Mouse (Mus musculus) CH12.LX (cell line): ENCODE data around the gene Defb36. TPM values are rescaled to one million over a fixed set of nuclear protein-coding genes. Genes with fewer than 3 reads are reported as not detected.

Experiments used
- DNase-seq: peaks from one replicate; pipeline ENCODE4 v3.0.0-alpha.2; 2013; ENCODE audit errors: extremely low read depth
- H3K27ac ChIP-seq: 2 replicates; pipeline ENCODE4 v1.5.1; 2012; ENCODE audit warnings: low read depth, mild to moderate bottlenecking, control low read depth, moderate library complexity; ENCODE audit not compliant: insufficient read depth
- H3K27me3 ChIP-seq: replicated peaks from 2 replicates; pipeline ENCODE3; 2012; ENCODE audit warnings: inconsistent platforms
- H3K36me3 ChIP-seq, 2 experiments: replicated peaks in 1 of 2; 2 replicates each; pipeline versions ENCODE3 to v1.6.1; 2012; ENCODE audit warnings: inconsistent platforms in 1 of 2, low read length in 1 of 2, mild to moderate bottlenecking in 1 of 2, mixed read lengths in 1 of 2, moderate library complexity in 1 of 2; ENCODE audit not compliant: control insufficient read depth in 1 of 2, insufficient read depth in 1 of 2
- H3K4me1 ChIP-seq, 2 experiments: 2 replicates each; pipeline ENCODE4 v1.6.1; 2012; ENCODE audit warnings: inconsistent platforms in 1 of 2, moderate library complexity in 1 of 2; ENCODE audit not compliant: insufficient read depth in 2 of 2, control insufficient read depth in 1 of 2
- H3K4me2 ChIP-seq: 2 replicates; pipeline ENCODE4 v1.6.1; 2012; ENCODE audit warnings: low read depth, mild to moderate bottlenecking, control low read depth; ENCODE audit not compliant: poor library complexity, insufficient read depth, severe bottlenecking
- H3K4me3 ChIP-seq, 3 experiments: fragments of 150-350 bp in 1 of 3; sonication (generic) in 1 of 3; replicated peaks in 1 of 3; 2 replicates each; pipeline versions ENCODE3 to v1.5.1; 2011 to 2012; ENCODE audit warnings: low read depth in 2 of 3, low read length in 2 of 3, mild to moderate bottlenecking in 2 of 3, moderate library complexity in 2 of 3, control low read depth in 1 of 3, improper control_type of control experiment in 1 of 3, inconsistent platforms in 1 of 3, mixed read lengths in 1 of 3; ENCODE audit not compliant: poor library complexity in 1 of 3
- H3K79me2 ChIP-seq: replicated peaks from 2 replicates; pipeline ENCODE4 v1.6.1; 2012; ENCODE audit warnings: mild to moderate bottlenecking, moderate library complexity; ENCODE audit not compliant: control insufficient read depth, poor library complexity, insufficient read depth, severe bottlenecking; ENCODE audit errors: extremely low read depth
- H3K9ac ChIP-seq: 2 replicates; pipeline ENCODE4 v1.6.1; 2012; ENCODE audit warnings: low read depth, mild to moderate bottlenecking, control low read depth, moderate library complexity; ENCODE audit not compliant: insufficient read depth
- H3K9me3 ChIP-seq: replicated peaks from 2 replicates; pipeline ENCODE3; 2012; ENCODE audit warnings: low read length, inconsistent platforms, mixed read lengths
- BHLHE40 ChIP-seq: IDR thresholded peaks from 2 replicates; pipeline ENCODE4 v1.6.1; 2011; ENCODE audit warnings: mild to moderate bottlenecking, low read depth, low read length, improper control_type of control experiment
- CHD1 ChIP-seq: IDR thresholded peaks from 2 replicates; pipeline ENCODE4 v1.6.1; 2012; ENCODE audit warnings: low read depth, low read length, improper control_type of control experiment, inconsistent platforms
- CHD2 ChIP-seq: IDR thresholded peaks from 2 replicates; pipeline ENCODE4 v1.6.1; 2011; ENCODE audit warnings: low read length, improper control_type of control experiment
- CTCF ChIP-seq, 2 experiments: IDR thresholded peaks in 1 of 2; conservative IDR thresholded peaks in 1 of 2; 2 replicates each; pipeline ENCODE4 v1.5.1; 2011 to 2012; ENCODE audit warnings: low read depth in 2 of 2, low read length in 2 of 2, improper control_type of control experiment in 1 of 2, inconsistent platforms in 1 of 2, mild to moderate bottlenecking in 1 of 2, moderate library complexity in 1 of 2
- ELF1 ChIP-seq: IDR thresholded peaks from 2 replicates; pipeline ENCODE4 v1.6.1; 2014; ENCODE audit warnings: low read depth, mild to moderate bottlenecking, inconsistent platforms, low read length, improper control_type of control experiment
- EP300 ChIP-seq: IDR thresholded peaks from 2 replicates; pipeline ENCODE4 v1.6.1; 2011; ENCODE audit warnings: low read length, improper control_type of control experiment
- HCFC1 ChIP-seq: IDR thresholded peaks from 2 replicates; pipeline ENCODE4 v1.6.1; 2012; ENCODE audit warnings: low read depth, mild to moderate bottlenecking, inconsistent platforms, low read length, improper control_type of control experiment
- JUN ChIP-seq: IDR thresholded peaks from 2 replicates; pipeline ENCODE4 v1.6.1; 2011; ENCODE audit warnings: low read depth, mild to moderate bottlenecking, low read length, improper control_type of control experiment, moderate library complexity; ENCODE audit not compliant: insufficient read depth
- MAZ ChIP-seq: IDR thresholded peaks from 2 replicates; pipeline ENCODE4 v1.6.1; 2012; ENCODE audit warnings: low read depth, mild to moderate bottlenecking, inconsistent platforms, low read length, improper control_type of control experiment, moderate library complexity
- MEF2A ChIP-seq: IDR thresholded peaks from 2 replicates; pipeline ENCODE4 v1.6.1; 2014; ENCODE audit warnings: low read depth, mild to moderate bottlenecking, inconsistent platforms, low read length, improper control_type of control experiment, borderline replicate concordance
- MYC ChIP-seq: IDR thresholded peaks from 2 replicates; pipeline ENCODE4 v1.6.1; 2011; ENCODE audit warnings: low read depth, mild to moderate bottlenecking, improper control_type of control experiment, low read length
- PAX5 ChIP-seq: IDR thresholded peaks from 2 replicates; pipeline ENCODE4 v1.6.1; 2012; ENCODE audit warnings: low read length, inconsistent platforms, mixed read lengths
- POLR2A ChIP-seq: IDR thresholded peaks from 2 replicates; pipeline ENCODE4 v1.6.1; 2011; ENCODE audit warnings: low read depth, mild to moderate bottlenecking, improper control_type of control experiment, low read length
- RCOR1 ChIP-seq: conservative IDR thresholded peaks from 2 replicates; pipeline ENCODE4 v1.6.1; 2012; ENCODE audit warnings: low read depth, mild to moderate bottlenecking, inconsistent platforms, low read length, improper control_type of control experiment
- SIN3A ChIP-seq: IDR thresholded peaks from 2 replicates; pipeline ENCODE4 v1.6.1; 2012; ENCODE audit warnings: low read length, improper control_type of control experiment, inconsistent platforms
- SMC3 ChIP-seq: IDR thresholded peaks from 2 replicates; pipeline ENCODE4 v1.6.1; 2011; ENCODE audit warnings: low read depth, low read length, improper control_type of control experiment
- TBP ChIP-seq: conservative IDR thresholded peaks from 2 replicates; pipeline ENCODE4 v1.6.1; 2011; ENCODE audit warnings: low read depth, low read length, improper control_type of control experiment
- TCF12 ChIP-seq: IDR thresholded peaks from 2 replicates; pipeline ENCODE4 v1.6.1; 2014; ENCODE audit warnings: low read depth, mild to moderate bottlenecking, inconsistent platforms, low read length, improper control_type of control experiment
- USF2 ChIP-seq: conservative IDR thresholded peaks from 2 replicates; pipeline ENCODE4 v1.6.1; 2011; ENCODE audit warnings: low read depth, low read length, improper control_type of control experiment
- ZNF384 ChIP-seq: IDR thresholded peaks from 2 replicates; pipeline ENCODE4 v1.6.1; 2012; ENCODE audit warnings: low read depth, low read length, improper control_type of control experiment, inconsistent platforms
- dilution Hi-C: fragments of 300-500 bp; cut with MboI; formaldehyde crosslinking; loops from 2 replicates; pipeline ENCODE4 v1.14.3; 2020; ENCODE audit warnings: low sequenced_read_pairs; ENCODE audit not compliant: extremely low pct_unique_long_range_greater_than_20kb, extremely low pct_ligation_motif_present
- in situ Hi-C: fragments of 300-500 bp; cut with MboI; formaldehyde crosslinking; loops from 3 replicates; pipeline ENCODE4 v1.14.3; 2019; ENCODE audit warnings: low sequenced_read_pairs, low pct_ligation_motif_present, low pct_unique_long_range_greater_than_20kb, mixed read lengths
- polyA plus RNA-seq: library from polyadenylated mRNA; unstranded; fragments of >175 nt; gene quantifications from 2 replicates; pipeline ENCODE4 v1.2.1, GENCODE M21; 2012; ENCODE audit warnings: low read depth; ENCODE audit not compliant: insufficient read length
- total RNA-seq, 2 experiments: library from RNA; depleted of rRNA; stranded (reverse); fragments of 300-350 nt in 1 of 2; fragments of >200 nt in 1 of 2; gene quantifications; 2 replicates each; pipeline ENCODE4 v1.2.3; 2012 to 2014

Defb36 gene
- total and polyA plus RNA-seq, 3 experiments = not detected

DNA sequence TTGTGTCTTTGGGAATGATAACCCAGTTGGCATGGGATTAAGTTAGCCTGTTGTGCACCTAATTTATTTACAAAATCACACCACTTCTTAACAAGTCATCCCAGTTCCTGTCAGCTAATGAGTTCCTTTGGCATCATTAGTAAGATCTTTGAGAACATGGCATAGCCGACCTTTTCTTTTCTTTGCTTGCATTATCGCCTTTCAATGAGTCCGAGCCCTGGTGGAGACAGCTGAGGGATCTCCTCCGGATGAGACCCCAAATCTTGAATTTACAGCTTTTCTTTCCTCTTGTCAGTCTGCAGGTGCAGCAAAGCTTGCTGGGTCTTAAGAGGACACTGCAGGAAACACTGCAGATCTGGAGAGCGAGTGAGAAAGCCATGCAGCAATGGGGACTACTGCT, 35.1 kb upstream of the Defb36 start, which contains the start of gene Gm17416:
Gene Gm17416, plus strand, starts transcription at position 301 of the 400 bp plus-strand sequence.
- Histone ChIP-seq H3K4me1 (no peaks in the 10 kb centered on the region), H3K9me3 (peaks cover 7% of the 10 kb centered on the region), H3K4me2 (no peak within 1 kb of the TSS), H3K27me3 (peaks cover 48% of the 10 kb centered on the region), H3K27ac (no peak within 1 kb of the TSS), H3K9ac (no peak within 1 kb of the TSS), H3K36me3 (no peaks in the 10 kb centered on the region), H3K79me2 (no peaks in the 10 kb centered on the region), H3K4me3 (no peak within 1 kb of the TSS)
- DNase-seq = no peak
- TF ChIP-seq BHLHE40 (no peak), RCOR1 (no peak), USF2 (no peak), PAX5 (no peak), HCFC1 (no peak), SIN3A (no peak), SMC3 (no peak), MEF2A (no peak), TBP (no peak), CHD2 (no peak), CTCF (conservative IDR thresholded peaks at IDR 0.05 in 1 of 2, IDR thresholded peaks at IDR 0.05 in 1 of 2; ENCODE audit: low read depth in 2 of 2, low read length in 2 of 2) (no peak), ZNF384 (no peak)
- dilution Hi-C loops = no loop called here
- in situ Hi-C loops = no loop called here

GRCm38 (mm10) chr2:152569881-152570280, 34.2 kb upstream of the Defb36 start:
- H3K27ac ChIP-seq = no peak overlapping the region
- DNase-seq = no peak
- in situ Hi-C loops (no loop called here), dilution Hi-C loops (no loop called here)
- H3K4me1 ChIP-seq = no peaks in the 10 kb centered on the region
- no peaks in the 10 kb centered on the region for H3K36me3 ChIP-seq
- TF ChIP-seq TCF12 = no peak
- TF ChIP-seq SMC3 = no peak
- TF ChIP-seq ELF1 = no peak
- no peak for TF ChIP-seq POLR2A
- no peak for TF ChIP-seq MAZ
- no peak for TF ChIP-seq BHLHE40
- no peak for TF ChIP-seq JUN
- no peak for TF ChIP-seq EP300
- TF ChIP-seq MYC = no peak
- no peak for TF ChIP-seq CHD1
- H3K9me3 ChIP-seq = peaks cover 7% of the 10 kb centered on the region
- H3K27me3 ChIP-seq = peaks cover 55% of the 10 kb centered on the region
- H3K4me3 ChIP-seq = no peak overlapping the region
- H3K79me2 ChIP-seq = no peaks in the 10 kb centered on the region
- no peak overlapping the region for H3K9ac ChIP-seq
- H3K4me2 ChIP-seq = no peak overlapping the region
